Mouse (Mus musculus) neural tube, postnatal 0 days (tissue): Measurements from ENCODE around the gene Ifitm1. TPM values are rescaled to one million over a fixed set of nuclear protein-coding genes. Genes with fewer than 3 reads are reported as not detected.

Experiments used
- polyA plus RNA-seq: library from polyadenylated mRNA; unstranded; fragments of >200 nt; fragmentation: Nextera tagmentation; extraction: Ambion mirVana; gene quantifications from 2 replicates; pipeline ENCODE4 v1.2.1, GENCODE M21; 2015

Gene Ifitm1
- polyA plus RNA-seq: 43.2 and 67.3 TPM in 2 replicates

DNA sequence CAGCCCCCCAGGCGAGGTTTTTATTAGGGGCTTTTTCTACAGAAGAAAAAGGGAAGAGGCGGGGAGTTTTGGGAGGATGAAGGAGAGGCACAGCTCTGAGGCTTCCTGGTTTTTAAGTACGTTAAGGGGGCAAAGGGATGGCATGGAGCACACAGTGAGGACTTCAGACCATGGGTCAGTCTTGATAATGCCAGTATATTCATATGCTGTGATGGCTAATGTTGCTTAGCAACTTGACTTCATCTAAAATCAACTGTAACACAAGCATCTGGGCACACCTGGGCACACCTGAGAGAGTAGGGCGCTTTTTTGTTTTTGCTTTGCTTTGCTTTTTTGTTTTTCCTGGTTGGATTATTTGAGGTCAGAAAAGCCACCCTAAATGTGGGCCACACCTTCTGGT, at the start of gene Ifitm1:
Ifitm1 (plus strand) TSS at position 301 of the 400 bp plus-strand sequence.

GRCm38 (mm10) chr7:140920418-140921029, 46.5 kb upstream of the Ifitm1 start, which contains the start of gene Nlrp6:
TSS of gene Nlrp6 (plus strand) at chr7:140920902.

DNA sequence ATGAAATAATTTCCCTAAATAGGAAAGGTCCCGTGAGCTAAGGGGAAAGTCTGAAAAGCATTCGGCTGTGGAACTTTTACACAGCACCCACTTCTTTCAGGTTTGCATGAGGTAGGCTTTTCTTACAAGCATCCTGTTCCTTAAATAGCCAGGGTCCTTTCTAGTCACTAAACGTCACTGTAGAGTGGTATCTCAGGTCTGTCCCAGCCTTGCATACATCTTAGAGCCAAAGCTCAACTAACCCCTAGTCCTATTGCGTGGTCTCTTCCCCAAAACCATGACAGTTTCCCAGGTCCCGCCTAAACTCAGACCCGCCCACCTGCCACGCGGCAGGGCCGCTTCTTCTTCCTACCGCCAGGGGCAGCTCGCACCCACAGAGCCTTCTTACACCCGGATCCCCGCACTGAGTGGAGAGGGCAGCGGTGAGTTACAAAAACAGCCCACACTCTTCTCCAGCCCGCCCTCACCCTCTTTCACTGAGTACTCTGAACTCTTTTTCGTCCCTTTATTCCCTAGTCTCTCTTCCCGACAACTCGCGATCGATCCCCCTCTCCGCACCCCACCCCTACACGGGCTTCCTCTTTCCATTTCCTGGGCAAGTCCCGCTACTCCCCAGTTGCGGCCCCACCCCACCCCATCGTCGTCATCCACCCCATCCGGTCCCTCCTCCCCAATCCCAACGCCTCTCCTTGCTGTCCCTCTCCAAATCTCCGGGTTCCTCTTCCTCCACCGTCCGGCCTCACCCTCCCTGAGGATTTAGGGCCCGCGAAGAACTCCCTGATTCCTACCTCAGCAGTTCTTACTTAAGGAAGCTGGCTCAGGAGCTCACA, 25.6 kb upstream of the Ifitm1 start, which contains the start of gene Pgghg:
Pgghg (plus strand) TSS at position 170 of the 830 bp plus-strand sequence.

DNA sequence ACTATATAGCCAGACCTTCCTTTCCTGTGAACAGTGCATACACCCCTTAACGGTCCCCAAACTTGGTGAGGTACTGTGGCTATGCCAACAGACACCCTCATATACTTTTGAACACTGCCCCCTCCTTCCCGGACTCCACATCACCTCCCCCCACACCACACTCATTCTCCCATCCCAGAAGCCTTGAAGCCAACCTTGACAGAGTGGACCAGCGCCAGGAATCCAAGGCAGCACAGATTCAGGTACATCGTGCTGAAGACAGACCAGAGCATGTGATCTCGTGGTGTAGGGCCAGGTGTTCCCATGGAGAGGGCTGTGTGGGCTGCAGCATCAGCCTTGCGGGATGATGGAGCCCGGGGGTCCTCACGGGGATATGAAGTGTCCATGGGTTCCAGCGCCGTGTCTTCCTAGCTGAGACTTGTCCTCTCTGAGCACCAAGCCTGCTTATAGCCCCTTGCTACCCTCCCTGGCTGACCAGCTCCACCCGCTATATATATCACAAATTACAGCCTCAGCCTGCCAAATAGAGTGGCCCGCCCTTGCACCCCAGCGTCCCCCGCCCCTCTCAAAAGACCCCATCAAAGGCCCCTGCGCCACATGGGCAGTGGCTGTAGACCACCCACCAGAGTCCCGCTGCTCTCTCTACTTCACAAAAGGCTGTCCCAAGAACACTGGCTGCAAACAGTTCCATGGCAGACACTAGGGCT, 17.0 kb upstream of the Ifitm1 start, which contains the start of gene Ifitm5:
Ifitm5 (minus strand) TSS at position 468 of the 707 bp plus-strand sequence.

DNA sequence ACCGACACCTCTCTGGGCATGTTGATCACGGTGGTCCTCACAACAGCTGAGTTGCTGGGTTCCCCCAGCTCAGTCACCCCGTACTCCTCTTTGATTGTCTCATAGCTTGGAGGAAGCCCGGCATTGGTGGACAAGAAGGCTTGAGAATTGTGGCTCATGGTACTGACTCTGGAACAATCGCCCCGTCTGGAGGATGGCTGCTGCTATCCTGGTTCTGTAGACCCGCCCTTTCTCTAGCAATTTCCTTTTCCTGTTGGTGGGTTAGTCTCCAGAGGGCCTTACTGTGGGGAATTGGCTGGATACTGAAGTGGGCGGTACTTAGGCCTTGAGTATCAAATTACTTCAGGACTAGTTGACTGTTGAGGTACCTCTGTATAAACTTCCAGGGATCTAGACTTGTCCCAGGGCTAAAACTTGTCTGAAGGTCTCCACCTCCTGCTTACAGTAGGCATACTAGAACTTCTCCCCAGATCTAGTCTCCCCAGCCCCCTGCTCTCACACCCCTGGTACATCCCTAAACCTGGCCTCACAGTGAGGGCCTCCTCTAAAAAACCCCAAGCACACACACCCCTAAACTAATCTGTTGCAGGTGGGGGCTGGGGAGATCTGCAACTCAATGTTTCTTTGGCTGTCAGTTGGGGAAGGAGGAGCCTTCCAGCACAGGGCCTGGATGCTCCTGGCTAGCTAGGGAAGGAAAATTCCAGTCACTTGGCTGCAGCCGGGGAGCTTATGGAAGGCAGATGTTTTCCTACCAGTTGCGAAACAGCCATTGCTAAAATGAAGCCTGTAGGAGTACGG, 11.1 kb upstream of the Ifitm1 start, which contains the start of the genes Gm45717 and Ifitm2:
Gm45717 (minus strand) TSS at position 180 of the 798 bp plus-strand sequence.
Ifitm2 (minus strand) TSS at position 230 of the 798 bp plus-strand sequence.

DNA sequence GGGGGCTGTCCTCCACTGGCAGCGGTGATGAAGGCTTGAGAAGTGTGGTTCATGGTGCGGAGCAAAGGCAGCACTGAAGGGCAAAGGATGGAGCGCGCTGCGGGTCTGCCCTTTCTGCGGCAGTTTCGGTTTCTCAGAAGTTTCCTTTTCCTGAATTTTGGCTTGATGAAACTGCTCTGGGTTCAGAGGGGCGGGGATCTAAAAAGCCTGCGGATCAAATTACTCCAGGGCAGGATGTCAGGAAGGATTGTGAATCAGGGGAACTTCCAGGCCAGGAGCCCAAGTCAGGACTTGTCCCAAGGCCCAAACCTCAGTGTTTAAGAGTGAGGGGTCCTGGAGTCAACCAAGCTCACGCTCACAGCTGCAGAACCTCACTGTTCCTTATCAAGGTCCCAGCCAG, 43.6 kb downstream of the Ifitm1 start, which contains the start of gene Ifitm3:
Ifitm3 (minus strand) TSS at position 178 of the 400 bp plus-strand sequence.

GRCm38 (mm10) chr7:141017824-141018223, 50.8 kb downstream of the Ifitm1 start, which contains the start of gene Ifitm6:
TSS of gene Ifitm6 (minus strand) at chr7:141017924.

Other genes with a start within 250 kb of the Ifitm1 start
- 0.10 and 0.15 TPM in 2 replicates for gene Cyp2e1, start 203.5 kb upstream of the Ifitm1 start, polyA plus RNA-seq
- 0.52 and 0.67 TPM in 2 replicates for gene Syce1, start 179.4 kb upstream of the Ifitm1 start, polyA plus RNA-seq
- 22.0 and 25.1 TPM in 2 replicates for gene Zfp941, start 145.0 kb upstream of the Ifitm1 start, polyA plus RNA-seq
- 0.46 and 1.5 TPM in 2 replicates for gene Urah, start 132.2 kb upstream of the Ifitm1 start, polyA plus RNA-seq
- not detected in 2 replicates for gene Scgb1c1, start 121.7 kb upstream of the Ifitm1 start, polyA plus RNA-seq
- gene Odf3, start 119.4 kb upstream of the Ifitm1 start, polyA plus RNA-seq: 0.22 and 0.36 TPM in 2 replicates
- gene Gm45785, start 110.9 kb upstream of the Ifitm1 start, polyA plus RNA-seq: 0.34 TPM in 1 of 2 replicates, not detected in the other
- gene Ric8a, start 110.3 kb upstream of the Ifitm1 start, polyA plus RNA-seq: 78.6 and 85.7 TPM in 2 replicates
- gene Bet1l, start 109.6 kb upstream of the Ifitm1 start, polyA plus RNA-seq: 60.4 and 62.6 TPM in 2 replicates
- 242 and 248 TPM in 2 replicates for gene Psmd13, start 85.3 kb upstream of the Ifitm1 start, polyA plus RNA-seq
- gene Sirt3, start 84.9 kb upstream of the Ifitm1 start, polyA plus RNA-seq: 82.3 and 96.7 TPM in 2 replicates
- 2.2 and 3.0 TPM in 2 replicates for gene Cox8b, start 66.8 kb upstream of the Ifitm1 start, polyA plus RNA-seq
- 1.2 TPM in 2 replicates for gene Nlrp6, start 46.3 kb upstream of the Ifitm1 start, polyA plus RNA-seq
- gene Pgghg, start 25.8 kb upstream of the Ifitm1 start, polyA plus RNA-seq: 7.1 and 7.4 TPM in 2 replicates
- 1.3 and 2.4 TPM in 2 replicates for gene Ifitm5, start 16.9 kb upstream of the Ifitm1 start, polyA plus RNA-seq
- gene Gm45717, start 11.3 kb upstream of the Ifitm1 start, polyA plus RNA-seq: not detected in 2 replicates
- 257 and 296 TPM in 2 replicates for gene Ifitm2, start 11.2 kb upstream of the Ifitm1 start, polyA plus RNA-seq
- gene Ifitm3, start 43.5 kb downstream of the Ifitm1 start, polyA plus RNA-seq: 166 and 167 TPM in 2 replicates
- gene Ifitm6, start 50.7 kb downstream of the Ifitm1 start, polyA plus RNA-seq: 4.0 and 4.5 TPM in 2 replicates
- gene Gm17387, start 61.9 kb downstream of the Ifitm1 start, polyA plus RNA-seq: not detected in 2 replicates
- 38.2 and 39.6 TPM in 2 replicates for gene B4galnt4, start 93.9 kb downstream of the Ifitm1 start, polyA plus RNA-seq
- gene Pkp3, start 111.0 kb downstream of the Ifitm1 start, polyA plus RNA-seq: 0.28 TPM in 1 of 2 replicates, not detected in the other
- 2.2 and 3.4 TPM in 2 replicates for gene Sigirr, start 133.4 kb downstream of the Ifitm1 start, polyA plus RNA-seq
- gene Ano9, start 150.6 kb downstream of the Ifitm1 start, polyA plus RNA-seq: 0.22 and 0.51 TPM in 2 replicates
- 79.0 and 88.5 TPM in 2 replicates for gene Ptdss2, start 155.2 kb downstream of the Ifitm1 start, polyA plus RNA-seq
- 56.1 and 58.4 TPM in 2 replicates for gene Rnh1, start 205.6 kb downstream of the Ifitm1 start, polyA plus RNA-seq
- 234 and 238 TPM in 2 replicates for gene Hras, start 226.8 kb downstream of the Ifitm1 start, polyA plus RNA-seq
- gene Lrrc56, start 226.9 kb downstream of the Ifitm1 start, polyA plus RNA-seq: 4.5 and 5.7 TPM in 2 replicates
- gene Lmntd2, start 246.9 kb downstream of the Ifitm1 start, polyA plus RNA-seq: 0.18 and 0.44 TPM in 2 replicates
- 18.2 and 21.4 TPM in 2 replicates for gene Rassf7, start 248.6 kb downstream of the Ifitm1 start, polyA plus RNA-seq